Mouse (Mus musculus): Measurements from ENCODE around the gene Cnst.

GRCm38 (mm10) chr1:179628438-179629106 lies 82.4 kb downstream of the Cnst start:
- TF ChIP-seq CTCF (IDR thresholded peaks at IDR 0.05; ENCODE audit: low read depth) (no peak), EP300 (IDR thresholded peaks at IDR 0.05; ENCODE audit: low read depth) (no peak)

Measured in liver, embryonic 14.5 days (tissue).